Comparison of ENCODE assay signal across 17 mouse cellular contexts in the genomic region with DNA sequence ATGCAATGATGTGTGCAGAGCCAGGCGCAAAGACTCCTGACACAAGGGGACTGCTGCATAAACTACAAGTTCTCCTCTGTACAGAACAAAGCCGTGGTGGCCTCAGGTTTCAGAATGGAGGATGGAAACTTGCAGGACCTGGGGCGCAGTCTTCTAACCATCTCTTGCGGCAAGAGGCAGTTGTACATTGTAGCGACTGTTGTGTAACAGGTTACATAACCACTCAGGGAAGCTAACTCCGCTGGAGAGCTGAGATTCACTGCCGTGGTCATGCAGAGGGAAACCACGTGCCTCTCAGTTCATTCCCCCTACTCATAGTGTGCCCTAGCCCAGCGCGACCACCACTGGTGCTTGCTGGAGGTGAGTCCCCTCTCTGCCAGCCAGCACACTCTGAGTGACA. TPM values are rescaled to one million over a fixed set of nuclear protein-coding genes. Genes with fewer than 3 reads are reported as not detected.
DNase-seq lines count a peak whose midpoint lies in the region; ATAC-seq and TF ChIP-seq lines count a peak whose summit lies in the region.
"Had no signal": no experiment of that assay in that cellular context is flagged by ENCODE, and none has a peak within 500 bp of the region (broad histone marks: within the 10 kb centered on the region; RNA-seq: fewer than 3 reads in every experiment).

No protein-coding gene starts in this region.

- peak; percentile 50 for DNase-seq in kidney, adult 18-20 months
- DNase-seq in 416B (ENCODE audit: low read depth) = peak; percentile 72
- DNase-seq in liver, postnatal 0 days = peak; percentile 37
- no peak for DNase-seq in layer of hippocampus, postnatal 14 days (ENCODE audit: low spot score in 2 of 2)
- no peak for DNase-seq in thymus, postnatal 0 days (ENCODE audit: low spot score)
- DNase-seq: cerebellum, adult 2 months; layer of hippocampus, adult 9-11 months; spleen, adult 18-20 months; thymus, postnatal 14 days had no signal

- H3K36me3 ChIP-seq in kidney, embryonic 16.5 days (ENCODE audit: insufficient read depth, low read length) = no peaks in the 10 kb centered on the region
- no peaks in the 10 kb centered on the region for H3K36me3 ChIP-seq in liver, postnatal 0 days (replicated peaks; ENCODE audit: insufficient read depth, low read length)
- H3K36me3 ChIP-seq: forebrain, embryonic 12.5 days; midbrain, embryonic 13.5 days; stomach, embryonic 15.5 days had no signal

- no peak for TF ChIP-seq CTCF in liver, postnatal 0 days (IDR thresholded peaks at IDR 0.05; ENCODE audit: low read depth)

- TF ChIP-seq EP300 in liver, postnatal 0 days (IDR thresholded peaks at IDR 0.05; ENCODE audit: low read depth) = no peak

- H3K9ac ChIP-seq in kidney, embryonic 16.5 days (replicated peaks; ENCODE audit: low read length) = no peak overlapping the region
- no peak overlapping the region for H3K9ac ChIP-seq in liver, postnatal 0 days (replicated peaks)
- H3K9ac ChIP-seq: forebrain, embryonic 12.5 days; hindbrain, embryonic 14.5 days; midbrain, embryonic 13.5 days; stomach, embryonic 15.5 days had no signal

- H3K27ac ChIP-seq in kidney, embryonic 16.5 days (ENCODE audit: low read length) = no peak overlapping the region
- H3K27ac ChIP-seq in liver, postnatal 0 days (ENCODE audit: low read depth) = peak overlapping the region; percentile 32; the same call in 1 of the 2 replicates
- H3K27ac ChIP-seq: forebrain, embryonic 12.5 days; hindbrain, embryonic 14.5 days; midbrain, embryonic 13.5 days; stomach, embryonic 15.5 days had no signal

- 0 out of 2 replicates have a peak, but pooled peaks cover 3% of the 10 kb centered on the region for H3K27me3 ChIP-seq in kidney, embryonic 16.5 days (ENCODE audit: insufficient read depth, low read length)
- no peaks in the 10 kb centered on the region for H3K27me3 ChIP-seq in liver, postnatal 0 days (ENCODE audit: insufficient read depth, low read length)
- H3K27me3 ChIP-seq: forebrain, embryonic 12.5 days; midbrain, embryonic 13.5 days; stomach, embryonic 15.5 days had no signal

- H3K4me2 ChIP-seq in kidney, embryonic 16.5 days (replicated peaks; ENCODE audit: low read depth, low read length) = no peak overlapping the region
- peak overlapping the region; percentile 56 for H3K4me2 ChIP-seq in liver, postnatal 0 days (ENCODE audit: low read depth, low read length)
- H3K4me2 ChIP-seq: forebrain, embryonic 12.5 days; hindbrain, embryonic 14.5 days; midbrain, embryonic 13.5 days; stomach, embryonic 15.5 days had no signal

- 76% methylated on average over 10 of the region's 10 CpGs for WGBS in kidney, embryonic 16.5 days
- WGBS in liver, postnatal 0 days (ENCODE audit: insufficient replicate concordance) = 26% methylated on average over 10 of the region's 10 CpGs

- ATAC-seq in kidney, embryonic 16.5 days (ENCODE audit: low FRiP score, low TSS enrichment) = no peak
- peak; percentile 44 to 47 for ATAC-seq in hematopoietic stem cell, adult 5-6 weeks (replicated peaks in 1 of 2; ENCODE audit: insufficient read depth in 1 of 2, low FRiP score in 2 of 2, low TSS enrichment in 1 of 2, low read depth in 1 of 2, poor library complexity in 2 of 2, severe bottlenecking in 2 of 2)
- ATAC-seq in liver, postnatal 0 days = no peak
- no peak for ATAC-seq in inflammation-experienced regulatory T-cells, adult 6 months
- ATAC-seq: intestine, postnatal 0 days; midbrain, embryonic 13.5 days had no signal

- H3K4me3 ChIP-seq in kidney, embryonic 16.5 days (ENCODE audit: low read length) = no peak overlapping the region
- H3K4me3 ChIP-seq in liver, postnatal 0 days (ENCODE audit: low read depth, low read length) = no peak overlapping the region
- H3K4me3 ChIP-seq: forebrain, embryonic 12.5 days; midbrain, embryonic 13.5 days; stomach, embryonic 15.5 days had no signal

- H3K4me1 ChIP-seq in kidney, embryonic 16.5 days (ENCODE audit: insufficient read depth, low read length) = peaks cover 26% of the 10 kb centered on the region; the same call in 1 of the 2 replicates
- H3K4me1 ChIP-seq in liver, postnatal 0 days (ENCODE audit: insufficient read depth) = peaks cover 35% of the 10 kb centered on the region
- H3K4me1 ChIP-seq: midbrain, embryonic 13.5 days had no signal

- H3K9me3 ChIP-seq in kidney, embryonic 16.5 days (ENCODE audit: low read length) = no peaks in the 10 kb centered on the region
- no peaks in the 10 kb centered on the region for H3K9me3 ChIP-seq in liver, postnatal 0 days (ENCODE audit: low read length)
- H3K9me3 ChIP-seq: forebrain, embryonic 12.5 days; midbrain, embryonic 13.5 days; stomach, embryonic 15.5 days had no signal

RNA-seq across cellular contexts. Expression of gene Sod1, which starts 21.4 kb away (rescaled TPM):
- polyA plus RNA-seq in kidney, embryonic 16.5 days (2015; fragmentation: Nextera tagmentation; extraction: Ambion mirVana) = 1,053 and 1,127 TPM in 2 replicates
- 589 and 614 TPM in 2 replicates for total RNA-seq in hematopoietic stem cell, adult 5-6 weeks (2017)
- 1,398 and 1,474 TPM in 2 replicates for polyA plus RNA-seq in liver, postnatal 0 days (2015; fragmentation: Nextera tagmentation; extraction: Ambion mirVana)
- total RNA-seq in layer of hippocampus, postnatal 14 days (2021) = 100 to 1,000 TPM; 340 to 354 TPM
- polyA plus RNA-seq in inflammation-experienced regulatory T-cells, adult 6 months (2017; shearing (Covaris generic)) = 1,000 to 10,000 TPM; 1,261 to 1,407 (median 1,324) TPM
- polyA plus RNA-seq in thymus, postnatal 0 days (2015; fragmentation: Nextera tagmentation; extraction: Ambion mirVana) = 1,237 and 1,253 TPM in 2 replicates

RNA-seq across cellular contexts. Expression of gene Tiam1, which starts 55.6 kb away (rescaled TPM):
- 11.5 and 16.1 TPM in 2 replicates for polyA plus RNA-seq in kidney, embryonic 16.5 days (2015; fragmentation: Nextera tagmentation; extraction: Ambion mirVana)
- total RNA-seq in hematopoietic stem cell, adult 5-6 weeks (2017) = 18.4 and 30.1 TPM in 2 replicates
- 3.2 TPM in 2 replicates for polyA plus RNA-seq in liver, postnatal 0 days (2015; fragmentation: Nextera tagmentation; extraction: Ambion mirVana)
- 10 to 100 TPM; 72.9 to 90.5 TPM for total RNA-seq in layer of hippocampus, postnatal 14 days (2021)
- polyA plus RNA-seq in inflammation-experienced regulatory T-cells, adult 6 months (2017; shearing (Covaris generic)) = 10 to 100 TPM; 31.4 to 71.7 (median 56.0) TPM
- 25.6 and 32.7 TPM in 2 replicates for polyA plus RNA-seq in thymus, postnatal 0 days (2015; fragmentation: Nextera tagmentation; extraction: Ambion mirVana)

Comparison
In these comparisons a context has a peak if more than half of its experiments do, and no peak if none do; other contexts are left out.
1. DNase-seq: peak in kidney, adult 18-20 months (single experiment), 416B (single experiment) and liver, postnatal 0 days (single experiment); none in layer of hippocampus, postnatal 14 days (0 of 2) and thymus, postnatal 0 days (single experiment).
2. ATAC-seq: peak in hematopoietic stem cell, adult 5-6 weeks (2 of 2); none in kidney, embryonic 16.5 days (single experiment), liver, postnatal 0 days (single experiment) and inflammation-experienced regulatory T-cells, adult 6 months (single experiment).